In the genomic region with DNA sequence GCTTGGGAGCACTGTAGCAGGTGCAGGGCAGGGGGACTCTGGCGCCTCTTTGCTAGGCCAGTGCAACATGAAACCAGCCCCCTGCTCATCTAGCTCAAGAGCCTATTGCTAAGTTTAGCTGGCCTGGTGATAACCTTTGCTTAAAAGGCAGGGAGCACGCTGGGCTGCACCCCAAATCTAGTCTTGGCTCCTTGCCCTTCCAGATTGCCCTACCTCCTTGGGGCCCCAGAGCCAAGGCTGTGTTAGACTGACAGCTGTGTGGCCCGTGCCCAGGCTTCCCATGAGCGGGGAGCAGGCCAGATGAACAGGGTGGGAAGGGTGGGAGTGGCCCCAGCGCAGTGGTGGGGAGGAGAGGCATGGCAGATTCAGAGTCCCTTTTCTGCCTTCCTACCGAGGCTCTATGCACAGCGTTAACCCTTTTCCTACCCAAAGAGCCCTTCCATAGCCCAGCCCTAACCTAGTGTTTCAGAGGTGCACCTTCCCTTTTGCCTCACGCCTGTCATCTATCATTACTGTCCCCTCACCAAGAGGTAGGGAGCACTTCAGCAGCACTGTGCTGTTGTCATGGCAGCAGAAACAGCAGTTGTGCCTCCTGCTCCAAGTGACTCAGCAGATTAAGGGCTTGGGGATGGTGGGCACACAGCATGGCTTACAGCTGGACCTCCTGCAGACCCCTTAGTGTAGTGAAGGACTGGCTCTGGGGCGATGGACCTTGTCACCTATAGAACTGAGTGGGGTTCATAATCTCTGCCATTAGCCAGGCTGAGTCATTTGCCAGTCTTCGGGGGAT, we compare ENCODE assay signal across 8 mouse cellular contexts. TPM values are rescaled to one million over a fixed set of nuclear protein-coding genes. Genes with fewer than 3 reads are reported as not detected.
A peak's percentile ranks its signal among the peaks of the same experiment; 100 is the strongest.
DNase-seq lines count a peak whose midpoint lies in the region; ATAC-seq and TF ChIP-seq lines count a peak whose summit lies in the region.

No protein-coding gene starts in this region.

- no peak for DNase-seq in testis, postnatal 14 days (ENCODE audit: low spot score)
- peak; percentile 65 to 72 for DNase-seq in cerebellum, postnatal 10 days
- peak; percentile 87 for DNase-seq in gastrocnemius, postnatal 25 days
- DNase-seq in lung, postnatal 36 days: peak; percentile 27
- peak; percentile 52 for DNase-seq in yolk sac, embryonic 10.5 days (ENCODE audit: low spot score)
- DNase-seq in thymus, postnatal 14 days: no peak

- H3K4me2 ChIP-seq in intestine, postnatal 0 days (replicated peaks; ENCODE audit: low read depth): peak overlapping the region; percentile 92

- no peaks in the 10 kb centered on the region for H3K9me3 ChIP-seq in intestine, postnatal 0 days (ENCODE audit: control insufficient read depth)

- H3K36me3 ChIP-seq in testis, adult 2 months (ENCODE audit: control insufficient read depth, insufficient read depth, low read length): peaks cover 7% of the 10 kb centered on the region
- peaks cover 44% of the 10 kb centered on the region for H3K36me3 ChIP-seq in intestine, postnatal 0 days (ENCODE audit: control insufficient read depth, insufficient read depth)

- TF ChIP-seq CTCF in testis, adult 2 months (IDR thresholded peaks at IDR 0.05; ENCODE audit: control insufficient read depth, insufficient read depth, insufficient replicate concordance, low read depth, low read length): no peak
- no peak for TF ChIP-seq CTCF in intestine, postnatal 0 days (IDR thresholded peaks at IDR 0.05; ENCODE audit: low read depth)

- H3K9ac ChIP-seq in intestine, postnatal 0 days (ENCODE audit: low read depth, low read length): peak overlapping the region; percentile 76

- 7% methylated on average over 10 of the region's 10 CpGs for WGBS in intestine, postnatal 0 days

- TF ChIP-seq POLR2A in testis, adult 2 months (IDR thresholded peaks at IDR 0.05; ENCODE audit: control insufficient read depth, low read depth, low read length): no peak

- peaks cover 22% of the 10 kb centered on the region for H3K4me1 ChIP-seq in testis, adult 2 months (ENCODE audit: control insufficient read depth, insufficient read depth, low read length)
- 0 out of 2 replicates have a peak, but pooled peaks cover 12% of the 10 kb centered on the region for H3K4me1 ChIP-seq in intestine, postnatal 0 days (replicated peaks; ENCODE audit: control insufficient read depth, insufficient read depth, low read length)

- H3K4me3 ChIP-seq in testis, adult 2 months (ENCODE audit: control insufficient read depth, low read depth, low read length): no peak overlapping the region
- H3K4me3 ChIP-seq in intestine, postnatal 0 days (ENCODE audit: low read depth, low read length): peak overlapping the region; percentile 84

- peak overlapping the region; percentile 83 for H3K27ac ChIP-seq in testis, adult 2 months (ENCODE audit: control insufficient read depth, insufficient read depth, low read depth, low read length)
- peak overlapping the region; percentile 92 for H3K27ac ChIP-seq in intestine, postnatal 0 days (ENCODE audit: low read depth, low read length)

- H3K27me3 ChIP-seq in testis, adult 2 months (ENCODE audit: control insufficient read depth, insufficient read depth, low read length): no peaks in the 10 kb centered on the region
- no peaks in the 10 kb centered on the region for H3K27me3 ChIP-seq in intestine, postnatal 0 days (replicated peaks; ENCODE audit: control insufficient read depth, insufficient read depth, low read length)

- ATAC-seq in intestine, postnatal 0 days: peak; percentile 17

RNA-seq across cellular contexts. Expression of a gene that starts 0.8 kb away (rescaled TPM):
- polyA plus RNA-seq in testis, adult 2 months (2012; rRNA removed): 274 and 379 TPM in 2 replicates
- over 10,000 TPM; 11,297 to 11,631 TPM for total RNA-seq in gastrocnemius, postnatal 25 days (2021)
- 1,338 and 1,629 TPM in 2 replicates for polyA plus RNA-seq in intestine, postnatal 0 days (2015; fragmentation: Nextera tagmentation; extraction: Ambion mirVana)

RNA-seq across cellular contexts. Expression of a gene that starts 22.0 kb away (rescaled TPM):
- 60.9 and 62.9 TPM in 2 replicates for polyA plus RNA-seq in testis, adult 2 months (2012; rRNA removed)
- total RNA-seq in gastrocnemius, postnatal 25 days (2021): 10 to 100 TPM; 12.4 to 15.3 TPM
- 3.2 and 3.9 TPM in 2 replicates for polyA plus RNA-seq in intestine, postnatal 0 days (2015; fragmentation: Nextera tagmentation; extraction: Ambion mirVana)

RNA-seq across cellular contexts. Expression of a gene that starts 24.4 kb away (rescaled TPM):
- polyA plus RNA-seq in testis, adult 2 months (2012; rRNA removed): 100 and 109 TPM in 2 replicates
- total RNA-seq in gastrocnemius, postnatal 25 days (2021): 10 to 100 TPM; 12.1 to 12.7 TPM
- polyA plus RNA-seq in intestine, postnatal 0 days (2015; fragmentation: Nextera tagmentation; extraction: Ambion mirVana): 17.9 and 19.0 TPM in 2 replicates

RNA-seq across cellular contexts. Expression of a gene that starts 24.5 kb away (rescaled TPM):
- 171 and 194 TPM in 2 replicates for polyA plus RNA-seq in testis, adult 2 months (2012; rRNA removed)
- 100 to 1,000 TPM; 214 to 227 TPM for total RNA-seq in gastrocnemius, postnatal 25 days (2021)
- polyA plus RNA-seq in intestine, postnatal 0 days (2015; fragmentation: Nextera tagmentation; extraction: Ambion mirVana): 270 and 282 TPM in 2 replicates

RNA-seq across cellular contexts. Expression of a gene that starts 35.3 kb away (rescaled TPM):
- polyA plus RNA-seq in testis, adult 2 months (2012; rRNA removed): 24.5 and 26.2 TPM in 2 replicates
- 10 to 100 TPM; 14.6 to 18.6 TPM for total RNA-seq in gastrocnemius, postnatal 25 days (2021)
- polyA plus RNA-seq in intestine, postnatal 0 days (2015; fragmentation: Nextera tagmentation; extraction: Ambion mirVana): 21.9 and 22.6 TPM in 2 replicates

Comparison
In these comparisons a context has a peak if more than half of its experiments do, and no peak if none do; other contexts are left out.
1. DNase-seq: peak in cerebellum, postnatal 10 days (2 of 2), gastrocnemius, postnatal 25 days (single experiment), lung, postnatal 36 days (single experiment) and yolk sac, embryonic 10.5 days (single experiment); none in testis, postnatal 14 days (single experiment) and thymus, postnatal 14 days (single experiment).
2. RNA of a gene that starts 22.0 kb away (polyA plus RNA-seq): 60.9 to 62.9 TPM in testis, adult 2 months; 3.2 to 3.9 TPM in intestine, postnatal 0 days; every median in the first group is over 10 times any median in the second.